Mouse (Mus musculus): ENCODE measurements at regions not wholly inside any gene's neighbourhood (a gene's known extent, or its start where the extent isn't known, plus 50 kb on each side); places are given as distances from the start of the nearest gene placed in this dataset.

- no peak for DNase-seq (ENCODE audit: low spot score in 2 of 2)
Measured at GRCm38 (mm10) chr4:7153835-7154234, 1085.0 kb downstream of the Car8 start.

- no peak for DNase-seq (ENCODE audit: low spot score in 2 of 2)
Measured at GRCm38 (mm10) chr4:7145756-7146155, 1093.1 kb downstream of the Car8 start.

- no peak for DNase-seq (ENCODE audit: low spot score in 2 of 2)
Measured at GRCm38 (mm10) chr4:7144215-7144614, 1094.6 kb downstream of the Car8 start.

- no peak for DNase-seq (ENCODE audit: low spot score in 2 of 2)
Measured at GRCm38 (mm10) chr4:7143676-7144075, 1095.2 kb downstream of the Car8 start.

- DNase-seq (ENCODE audit: low spot score in 2 of 2): no peak
Measured at GRCm38 (mm10) chr4:7142781-7143180, 1096.1 kb downstream of the Car8 start.

- no peak for DNase-seq (ENCODE audit: low spot score in 2 of 2)
Measured at GRCm38 (mm10) chr4:7112159-7112558, 1126.7 kb downstream of the Car8 start.

- no peak for DNase-seq (ENCODE audit: low spot score in 2 of 2)
Measured at GRCm38 (mm10) chr4:7092957-7093356, 1145.9 kb downstream of the Car8 start.

GRCm38 (mm10) chr4:7091201-7091814 is 1147.5 kb downstream of the Car8 start:
- no peak for DNase-seq (ENCODE audit: low spot score in 2 of 2)

Measured in layer of hippocampus, adult 18-20 months (tissue).